Mouse (Mus musculus) left cerebral cortex, adult 18-20 months (tissue): Measurements from ENCODE around the gene Vps53. TPM values are rescaled to one million over a fixed set of nuclear protein-coding genes. Genes with fewer than 3 reads are reported as not detected.
A peak's percentile ranks its signal among the peaks of the same experiment; 100 is the strongest.
"Not testable (repeated sequence)": the region's sequence is repeated elsewhere in the genome, so short reads cannot be mapped to it uniquely, and the experiment has no call there.

Experiments
- DNase-seq, 2 experiments: peaks; one replicate each; pipeline ENCODE4 v3.0.0; 2021 to 2022; ENCODE audit warnings: low spot score in 2 of 2, mixed read lengths in 1 of 2
- long read RNA-seq, 2 experiments: library from polyadenylated mRNA; stranded (forward); transcript quantifications; one replicate each; pipeline ENCODE4 v2.0.0; 2021
- total RNA-seq, 2 experiments: library from RNA; stranded (reverse); gene quantifications; 2 replicates each; pipeline ENCODE4 v1.2.3; 2021

The Vps53 gene
- 10 to 100 TPM; 84.5 to 85.1 TPM for total RNA-seq
- long read RNA-seq, experiment 1, transcript Vps53-201 (22 exons, 2,833 nt), result major isoform, 56 of 72 reads
- long read RNA-seq, experiment 1, partial matches to known transcripts, result 4 of 72 reads
- long read RNA-seq, experiment 1, other reads (novel, unspliced or antisense), result 10 of 72 reads
- long read RNA-seq, experiment 2, transcript Vps53-201 (22 exons, 2,833 nt), result major isoform, 34 of 48 reads
- long read RNA-seq, experiment 2, partial matches to known transcripts, result 6 of 48 reads
- long read RNA-seq, experiment 2, other reads (novel, unspliced or antisense), result 4 of 48 reads

DNA sequence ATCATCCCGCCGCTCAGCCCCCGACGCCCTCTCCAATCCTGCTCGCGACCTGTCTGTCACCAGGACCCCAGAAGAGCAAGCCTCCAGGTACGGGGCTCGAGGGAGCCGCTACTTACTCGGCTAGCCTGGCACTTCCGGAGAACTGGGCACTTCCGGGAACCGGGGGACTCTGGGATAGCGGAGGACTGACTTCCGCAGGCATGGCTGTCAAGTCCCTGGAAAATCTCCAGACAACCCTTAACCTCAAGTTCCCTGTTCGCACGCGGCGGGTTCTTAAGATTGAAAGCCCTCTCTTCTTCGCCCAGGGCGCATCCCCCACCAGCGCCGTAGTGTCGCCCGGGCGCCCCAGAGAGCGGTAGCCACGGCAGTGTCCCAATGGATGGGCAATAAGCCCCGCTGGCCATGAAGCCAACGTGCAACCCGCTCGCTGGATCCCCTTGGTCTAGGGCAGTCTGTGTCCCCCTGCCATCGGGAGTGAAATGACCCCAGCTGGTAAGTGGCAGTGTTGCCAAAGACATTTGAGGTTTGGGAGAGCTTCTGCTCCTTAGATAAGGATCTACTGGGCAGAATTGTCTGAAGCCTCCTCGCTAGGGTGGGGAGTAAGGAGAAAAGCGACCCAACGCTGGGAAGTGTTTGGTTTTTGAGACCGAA is at the start of gene Vps53, which contains the start of gene Fam57a:
Vps53 (minus strand) TSS at position 153 of the 651 bp plus-strand sequence.
Fam57a (plus strand) TSS at position 177 of the 651 bp plus-strand sequence.
- peak; percentile 90 to 91 for DNase-seq

DNA sequence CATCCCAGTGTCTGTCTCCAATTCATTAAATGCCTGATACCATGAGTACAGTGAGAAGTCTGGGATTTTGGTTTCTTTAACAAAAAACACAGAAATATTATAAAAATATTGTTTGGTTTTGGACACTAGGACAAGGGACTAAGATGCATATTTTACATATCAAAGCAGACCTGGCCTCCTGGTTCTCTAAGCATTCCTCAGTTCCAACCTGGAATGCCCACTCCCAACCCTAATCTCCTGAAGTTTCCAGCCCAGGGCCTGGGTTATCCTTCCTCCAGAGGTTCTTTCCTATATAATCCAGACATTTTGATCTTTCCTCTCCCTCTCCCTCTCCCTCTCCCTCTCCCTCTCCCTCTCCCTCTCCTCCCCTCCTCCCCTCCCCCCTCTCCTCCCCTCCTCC is 45.6 kb upstream of the Vps53 start:
- no peak for DNase-seq

DNA sequence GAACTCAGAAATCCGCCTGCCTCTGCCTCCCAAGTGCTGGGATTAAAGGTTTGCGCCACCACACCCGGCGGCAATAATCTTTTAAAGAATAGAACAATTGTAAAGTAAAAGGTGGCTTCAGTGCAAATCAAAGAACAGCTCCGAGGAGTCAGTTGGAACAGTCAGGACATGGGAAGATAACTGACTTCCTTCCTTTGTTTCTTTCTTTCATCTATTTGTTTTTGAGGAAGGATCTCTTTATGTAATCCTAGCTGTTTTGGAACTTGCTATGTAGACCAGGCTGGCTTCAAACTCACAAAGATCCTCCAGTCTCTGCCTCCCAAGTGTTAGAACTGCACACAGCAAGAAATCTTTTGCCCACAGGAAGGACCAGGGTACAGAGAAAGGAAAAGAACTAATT is 45.2 kb upstream of the Vps53 start:
- no peak for DNase-seq

DNA sequence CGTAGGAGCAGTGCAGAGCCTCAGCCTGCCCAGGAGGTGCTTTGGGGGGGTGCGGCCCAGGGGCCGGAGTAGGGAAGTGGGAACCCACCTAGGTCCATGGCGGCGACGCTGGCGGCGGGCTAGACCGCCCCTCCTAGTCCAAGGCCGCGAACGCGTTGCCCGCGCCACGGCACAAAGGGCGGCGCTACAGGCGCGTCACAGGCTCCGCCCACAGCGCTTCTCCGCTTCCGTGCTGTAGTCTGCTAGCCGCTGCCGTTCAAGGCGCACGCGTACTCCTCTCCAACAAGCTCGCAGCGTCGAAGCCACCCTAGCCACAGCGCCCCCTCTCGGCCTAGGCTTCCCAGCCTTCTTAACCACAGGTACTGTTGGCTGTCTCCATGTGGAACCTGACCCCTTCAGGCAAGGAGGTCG is 37.9 kb upstream of the Vps53 start, which contains the start of the genes Dbil5 and Gemin4:
Dbil5 (plus strand) TSS at position 219 of the 411 bp plus-strand sequence.
Gemin4 (minus strand) TSS at position 275 of the 411 bp plus-strand sequence.
- peak; percentile 97 to 99 for DNase-seq

DNA sequence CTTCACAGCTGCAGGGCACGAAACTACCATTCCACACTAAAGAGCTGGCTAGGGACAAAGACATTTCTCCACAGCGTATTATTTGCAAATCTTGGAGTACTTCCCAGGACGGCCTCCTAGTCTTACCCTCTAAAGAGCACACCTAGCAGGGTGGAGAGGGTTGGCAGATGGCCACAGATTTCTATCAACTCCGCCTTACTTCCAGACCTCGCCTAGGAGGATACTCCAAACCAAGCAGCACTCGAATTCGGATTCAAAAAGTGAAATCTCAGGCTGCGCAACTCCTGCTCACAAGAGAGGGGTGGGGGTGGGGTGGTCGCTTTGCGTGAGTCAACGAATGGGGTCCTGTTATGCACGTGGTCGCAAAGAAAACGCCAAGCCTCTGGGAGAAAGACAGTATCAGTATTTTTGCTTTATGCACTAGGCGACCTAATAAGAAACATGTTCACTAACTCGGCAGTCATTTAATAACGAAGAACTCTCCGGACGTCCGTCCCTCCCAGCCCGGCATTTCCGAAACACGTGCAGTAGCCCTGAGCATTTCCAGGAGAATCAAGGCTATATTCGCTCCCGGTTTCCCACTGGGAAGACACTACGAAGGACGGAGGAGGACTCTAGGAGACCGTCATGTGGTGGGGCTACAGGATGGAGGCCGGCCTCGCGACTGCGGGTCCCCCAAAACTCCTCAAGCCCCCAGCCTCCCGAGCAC is 37.4 kb upstream of the Vps53 start:
- peak in 1 of 2 experiments; percentile 20 for DNase-seq

DNA sequence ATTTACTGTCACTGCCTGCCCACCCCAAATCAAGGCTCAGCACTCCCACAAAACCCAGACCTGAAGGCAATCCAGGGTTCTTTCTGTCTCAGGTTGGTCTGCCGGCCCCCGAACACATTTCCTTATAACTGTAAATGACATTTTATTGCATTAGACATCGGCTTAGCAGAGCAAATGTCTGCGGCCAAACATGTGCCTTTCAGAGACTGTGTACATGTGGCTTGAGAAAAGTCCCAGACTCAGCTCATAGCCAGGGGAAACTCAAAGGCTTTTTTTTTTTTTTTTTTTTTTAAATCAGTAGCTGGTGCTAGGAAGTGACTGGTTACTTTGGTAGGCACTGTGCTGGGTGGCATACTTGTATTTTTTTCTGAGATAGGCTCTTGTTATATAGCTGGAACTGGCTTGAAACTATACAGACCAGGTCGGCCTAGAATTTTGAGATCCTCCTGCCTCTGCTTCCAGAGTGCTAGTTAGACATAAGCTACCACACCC is 36.6 kb upstream of the Vps53 start:
- no peak for DNase-seq

DNA sequence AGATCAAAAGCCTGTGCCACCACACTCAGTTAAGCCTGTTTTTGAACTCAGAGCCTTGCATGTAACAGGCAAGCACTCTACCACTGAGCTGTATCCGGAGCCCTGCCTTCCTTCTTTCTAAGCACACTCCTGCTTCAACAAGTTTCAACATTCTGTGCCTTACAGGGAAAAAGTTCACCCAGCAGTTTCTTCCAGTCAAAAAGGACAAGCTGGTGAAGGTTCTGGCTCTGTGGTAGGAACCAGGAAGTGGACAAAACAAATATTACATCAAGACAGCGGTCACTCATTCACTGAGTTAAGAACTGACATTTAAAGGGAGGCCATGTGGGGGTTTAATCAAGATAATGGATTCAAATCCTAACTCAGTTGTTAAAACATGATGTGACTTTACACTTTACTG is 35.6 kb upstream of the Vps53 start:
- DNase-seq, result no peak

DNA sequence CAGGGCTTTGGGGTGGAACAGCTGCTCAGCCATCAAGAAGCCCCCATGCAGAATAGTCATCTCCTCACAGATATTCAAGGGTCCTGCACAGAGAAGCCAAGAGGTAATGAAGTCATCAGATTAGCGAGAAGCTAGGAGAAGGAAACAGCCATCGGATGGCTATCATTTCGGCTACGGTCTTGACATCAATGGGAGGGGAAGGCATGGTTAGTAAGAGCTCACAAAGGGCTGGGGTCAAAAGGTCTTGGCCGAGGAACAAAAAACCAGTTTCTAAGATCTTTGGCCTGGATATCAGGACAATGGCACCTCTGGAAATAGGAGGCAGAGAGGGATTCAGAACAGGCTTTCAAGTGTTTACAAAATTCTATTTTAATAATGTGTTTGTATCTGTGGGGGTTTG is 34.4 kb upstream of the Vps53 start:
- DNase-seq, result no peak

DNA sequence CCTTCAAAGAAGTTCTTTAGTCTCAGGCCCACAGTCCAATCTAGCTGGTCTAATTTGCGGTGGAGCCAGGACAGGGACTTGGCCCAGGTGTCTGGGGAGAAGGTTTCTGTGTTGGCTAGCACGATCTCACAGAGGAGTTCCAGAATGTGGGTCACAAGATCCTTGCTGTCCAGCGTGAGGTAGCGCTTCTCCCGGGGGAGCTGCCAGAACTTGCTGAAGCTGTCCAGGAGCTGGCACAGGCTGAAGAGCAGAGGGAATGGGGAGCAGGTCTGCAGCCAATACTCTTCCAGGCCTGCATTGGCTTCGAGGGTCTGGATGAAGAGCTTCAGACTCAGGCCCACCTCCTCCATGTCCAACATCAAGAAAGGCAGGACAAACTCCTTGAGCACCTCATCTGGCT is 32.1 kb upstream of the Vps53 start:
- DNase-seq, result not testable (repeated sequence)

DNA sequence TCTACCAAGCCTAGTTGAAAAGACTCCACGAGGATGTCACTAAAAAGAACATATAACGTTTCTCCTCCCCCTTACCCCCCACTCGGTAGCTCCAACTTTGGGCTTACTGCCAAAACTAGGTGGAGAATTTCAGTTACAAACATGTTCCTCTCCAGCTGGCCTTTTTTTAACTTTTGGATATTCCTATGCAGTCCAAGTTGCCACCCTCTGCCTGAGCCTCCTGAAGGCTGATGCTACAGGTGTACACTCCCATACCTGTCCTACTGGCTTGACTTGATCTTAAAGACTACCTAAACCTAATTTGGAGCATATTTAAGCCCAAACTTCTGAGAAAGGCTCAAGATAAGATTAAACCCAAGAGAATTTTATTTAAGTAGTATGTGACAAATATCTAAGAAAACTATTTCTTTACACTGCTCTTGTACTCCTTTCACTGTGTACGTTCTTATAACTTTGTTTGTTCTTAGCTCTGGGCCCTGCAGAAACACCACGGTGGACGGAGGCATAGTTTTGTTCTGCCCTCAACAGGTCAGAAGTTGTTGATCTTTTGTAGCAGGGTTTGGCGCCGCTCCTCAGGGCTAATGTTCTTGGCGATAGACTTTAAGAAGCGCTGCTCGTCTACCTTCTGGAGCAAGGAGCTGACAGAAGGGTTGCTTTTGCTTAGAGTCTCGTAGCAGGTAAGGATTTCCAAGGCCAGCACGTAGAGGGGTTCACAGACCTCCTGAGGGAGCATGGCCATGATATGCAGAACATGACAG is 31.0 kb upstream of the Vps53 start:
- DNase-seq, result no peak

DNA sequence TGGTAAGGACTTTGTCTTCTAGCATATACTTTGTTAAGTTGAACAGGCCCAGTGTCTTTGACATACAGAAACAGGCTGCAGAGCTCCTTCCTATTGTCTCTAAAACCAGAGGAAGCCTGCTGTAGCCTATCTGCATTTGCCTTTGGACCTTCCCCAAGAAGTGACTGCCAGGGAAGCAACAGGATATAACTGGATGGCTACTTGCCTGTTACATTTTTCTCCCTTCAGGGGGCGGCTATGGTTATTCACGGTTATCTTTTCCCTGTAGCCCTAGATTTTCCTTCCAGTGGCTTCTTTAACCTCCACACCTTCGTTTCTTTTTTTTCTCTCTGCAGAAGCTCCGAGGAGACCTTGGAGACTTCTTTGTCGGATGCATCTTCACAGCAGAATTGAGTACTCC is 27.3 kb upstream of the Vps53 start:
- no peak for DNase-seq

DNA sequence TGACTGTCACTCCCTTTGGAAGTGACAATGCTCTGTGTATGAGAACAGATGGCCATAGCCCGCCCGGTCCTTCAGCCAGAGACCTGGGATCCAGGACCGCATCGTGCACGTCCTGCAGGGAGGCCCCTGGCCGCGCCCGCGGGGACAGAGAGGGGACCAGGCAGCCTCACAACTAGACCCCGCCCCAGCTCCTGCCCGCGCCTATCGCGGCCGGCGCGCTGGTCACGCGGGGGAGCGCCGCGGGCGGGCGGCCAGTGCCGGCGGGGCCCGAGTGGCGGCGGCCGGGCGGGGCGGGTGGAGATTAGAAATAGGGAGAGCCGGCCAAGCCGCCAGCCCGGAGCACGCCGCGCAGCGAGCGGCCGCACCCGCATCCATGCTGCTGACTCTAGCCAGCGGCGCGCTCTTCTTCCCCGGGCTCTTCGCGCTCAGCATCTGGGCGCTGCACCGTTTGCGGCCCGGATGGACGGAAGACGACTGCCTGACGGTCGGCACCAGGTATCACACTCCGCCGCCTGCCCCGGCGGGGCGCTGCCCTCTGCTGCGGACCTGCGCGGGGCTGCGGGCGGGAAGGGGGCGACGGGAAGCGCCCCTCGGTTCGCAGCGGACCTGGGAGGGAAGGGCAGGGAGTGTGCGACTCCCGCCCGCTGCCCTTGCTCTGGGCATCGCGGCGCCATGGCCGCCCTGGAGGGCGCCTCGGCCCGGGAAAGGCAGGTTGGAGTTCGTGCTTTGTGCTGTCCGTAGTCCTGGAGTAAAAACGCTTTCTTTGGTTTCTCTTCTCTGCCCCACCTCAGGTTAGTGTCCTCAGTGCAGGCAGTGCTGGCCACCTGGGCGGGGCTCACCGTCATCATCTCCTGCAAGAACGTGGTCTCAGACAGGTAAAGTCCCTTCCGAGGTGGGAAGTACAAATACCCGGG is 22.6 kb upstream of the Vps53 start:
- peak; percentile 80 to 89 for DNase-seq

DNA sequence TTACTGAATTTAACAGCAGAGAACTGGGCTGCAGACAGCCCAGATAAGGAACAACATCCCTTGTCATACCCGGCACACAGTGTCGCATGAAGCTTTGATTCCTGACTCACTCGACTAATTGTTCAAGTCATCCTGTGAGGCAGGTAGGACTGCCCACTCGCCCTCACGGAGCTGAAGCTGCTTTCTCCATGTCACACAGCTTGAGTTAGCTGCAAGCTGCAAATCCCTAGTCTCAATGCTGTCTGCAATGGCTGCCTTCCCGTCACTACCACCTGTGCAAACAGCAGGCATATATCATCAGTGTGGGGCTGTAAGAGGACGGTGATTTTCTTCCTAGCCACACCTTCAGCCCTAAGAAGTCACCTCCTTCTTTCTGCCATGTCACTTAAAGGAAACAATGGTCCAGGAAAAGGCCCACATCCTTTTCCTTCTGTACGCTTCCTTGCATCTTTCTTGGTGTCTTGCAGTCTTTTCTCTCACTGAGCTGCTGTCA is 17.6 kb upstream of the Vps53 start:
- no peak for DNase-seq

DNA sequence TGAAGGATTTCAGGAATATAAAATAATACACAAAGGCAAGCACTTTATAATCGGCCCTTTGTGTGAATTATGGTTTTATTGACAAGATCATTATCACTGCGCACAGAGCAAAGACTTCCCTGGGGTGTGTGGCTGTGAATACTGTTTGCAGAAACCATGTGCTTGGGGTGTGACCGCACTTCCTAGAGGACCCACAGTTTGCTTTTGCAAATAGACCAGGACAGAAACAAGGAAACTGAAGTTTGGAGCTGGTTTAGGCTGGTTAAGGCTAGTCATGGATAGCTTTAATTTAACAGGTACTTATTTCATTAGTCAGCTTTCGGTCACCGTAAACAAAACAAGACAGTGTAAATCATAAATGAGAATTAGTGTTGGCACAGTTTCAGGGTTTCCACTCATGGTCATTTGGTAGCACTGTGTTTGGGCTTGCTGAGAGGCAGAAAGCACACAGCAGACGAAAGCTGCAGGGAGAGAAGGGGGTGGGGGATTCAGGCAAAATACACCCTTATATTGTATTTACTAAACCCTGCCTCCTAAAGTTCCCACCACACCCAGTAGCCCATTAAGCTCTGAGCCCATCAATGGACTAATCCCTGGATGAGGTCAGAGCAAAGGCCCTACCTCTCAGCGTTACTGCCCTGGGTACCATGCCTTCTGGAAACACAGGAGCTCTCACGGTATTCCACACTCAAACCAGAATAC is 17.0 kb upstream of the Vps53 start:
- DNase-seq, result no peak

DNA sequence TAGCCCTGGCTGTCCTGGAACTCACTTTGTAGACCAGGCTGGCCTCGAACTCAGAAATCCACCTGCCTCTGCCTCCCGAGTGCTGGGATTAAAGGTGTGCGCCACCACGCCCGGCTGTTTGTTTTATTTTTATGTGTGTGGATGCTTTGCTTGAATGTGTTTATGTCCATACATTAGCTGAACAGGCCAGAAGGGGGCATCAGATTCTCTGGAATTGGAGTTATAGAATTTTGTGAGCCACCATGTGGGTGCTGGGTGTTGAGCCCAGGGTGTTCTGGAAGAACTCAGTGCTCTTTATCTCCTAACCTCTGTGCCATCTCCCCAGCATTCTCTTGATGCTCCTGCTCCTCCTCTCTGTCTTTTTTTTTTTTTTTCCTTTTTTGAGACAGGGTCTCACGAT is 7.5 kb upstream of the Vps53 start:
- DNase-seq, result no peak

DNA sequence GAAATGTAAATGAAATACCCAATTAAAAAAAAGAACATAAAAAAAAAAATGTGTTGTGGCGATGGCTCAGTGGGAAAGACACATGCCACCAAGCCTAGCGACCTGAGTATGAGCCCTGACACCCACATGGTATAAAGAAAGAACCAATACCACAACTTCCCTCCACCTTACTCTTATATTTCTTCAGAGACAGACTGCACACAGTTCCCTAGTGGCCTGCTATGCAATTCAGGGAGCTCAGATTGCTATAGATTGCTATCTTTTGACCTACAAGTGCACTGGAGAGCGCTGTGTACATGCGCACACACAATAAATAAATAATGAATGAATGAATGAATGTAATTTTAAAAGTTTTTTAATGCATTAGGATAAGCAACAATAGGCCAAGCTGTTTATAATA is 4.3 kb upstream of the Vps53 start:
- DNase-seq, result no peak

DNA sequence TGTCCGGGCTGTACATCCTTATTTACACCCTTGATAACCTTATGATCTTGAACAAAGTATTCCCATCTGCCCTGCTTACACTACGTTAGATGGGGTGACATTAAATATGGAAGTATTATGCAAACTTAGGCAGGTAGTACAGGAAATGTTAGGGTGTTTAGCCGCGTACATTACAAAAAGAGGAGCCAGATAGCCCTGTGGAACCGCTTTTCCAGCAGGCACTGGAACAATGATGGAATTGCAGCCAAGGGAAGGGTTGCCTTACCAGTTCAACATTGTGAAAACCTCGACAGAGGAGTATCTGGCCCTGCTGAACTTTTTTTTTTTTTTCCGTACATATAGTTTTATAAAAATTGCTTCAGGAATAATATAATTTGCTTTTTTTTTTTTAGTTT is 696 bp upstream of the Vps53 start:
- DNase-seq, result no peak

DNA sequence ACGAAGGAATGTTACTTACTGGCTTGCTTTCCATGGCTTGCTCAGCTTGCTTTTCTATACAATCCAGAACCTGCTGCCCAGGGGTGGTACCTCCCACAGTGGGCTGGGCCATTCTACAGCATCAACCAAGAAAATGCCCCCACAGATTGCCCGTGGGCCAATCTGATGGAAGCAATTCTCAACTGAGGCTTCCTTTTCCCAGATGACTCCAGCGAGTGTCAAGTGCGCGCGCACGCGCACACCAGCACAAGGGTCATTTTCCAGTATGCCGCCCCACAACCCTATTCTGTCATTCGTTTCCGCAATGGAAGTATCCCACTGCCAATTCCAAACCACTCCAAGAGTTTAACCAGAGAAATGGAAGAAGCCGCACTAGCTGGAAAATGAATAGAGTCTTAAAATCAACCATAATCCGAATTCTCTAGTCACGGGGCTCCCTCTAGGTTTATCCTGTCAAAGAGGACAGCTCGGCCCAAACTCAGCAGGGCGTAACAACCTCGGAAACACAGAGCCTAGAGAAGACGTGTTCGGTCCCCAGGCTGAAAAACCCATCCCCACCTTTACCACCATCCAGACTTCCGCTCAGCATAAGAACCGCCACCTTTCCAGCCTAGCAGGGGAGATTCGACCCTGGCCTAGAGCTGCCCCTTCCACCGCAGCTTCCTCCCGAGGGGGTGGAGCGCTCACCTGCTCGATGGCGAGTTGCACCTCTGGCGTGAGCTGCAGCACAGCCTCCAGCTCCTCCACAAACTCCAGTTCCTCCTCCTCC is 537 bp downstream of the Vps53 start:
- peak; percentile 19 to 53 for DNase-seq
